Mouse (Mus musculus): Measurements from ENCODE around the gene Inpp5a. TPM values are rescaled to one million over a fixed set of nuclear protein-coding genes. Genes with fewer than 3 reads are reported as not detected.

Gene Inpp5a
- polyA plus RNA-seq, 1 experiment from 2014 or later: 17.7 TPM

DNA sequence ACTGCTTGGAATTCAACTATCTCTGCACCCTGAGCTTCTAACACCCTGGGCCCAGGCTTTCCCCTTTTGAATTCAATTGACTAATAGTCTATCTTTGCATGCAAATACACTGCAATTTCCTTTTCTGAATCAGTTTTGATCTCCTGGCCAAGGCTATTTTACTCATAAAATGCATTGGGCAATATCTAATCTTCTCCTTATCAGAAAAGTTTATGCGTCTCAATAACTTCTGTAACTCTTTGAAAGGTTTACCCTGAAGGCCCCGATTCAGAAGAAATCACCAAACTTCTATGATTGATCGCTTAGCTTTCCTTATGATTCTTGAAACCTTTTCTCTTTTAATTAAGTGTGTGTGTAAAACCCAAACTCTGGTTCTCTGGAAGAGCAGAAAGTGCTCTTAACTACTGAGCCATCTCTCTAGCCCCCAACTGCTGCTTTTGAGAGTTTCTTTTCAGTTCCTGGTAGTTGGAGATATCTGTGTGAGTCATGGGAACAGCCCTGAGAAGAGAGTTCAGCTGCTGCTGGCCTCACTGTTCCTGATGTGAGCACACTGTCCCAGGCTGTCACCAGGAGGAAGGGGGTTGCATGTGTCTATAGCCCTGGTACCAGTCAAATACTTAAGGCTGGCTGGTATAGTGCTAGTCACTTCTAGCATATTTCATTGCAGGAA is 27.9 kb upstream of the Inpp5a start:
- Histone ChIP-seq H3K4me2 (replicated peaks; ENCODE audit: low read depth, low read length) (no peak overlapping the region), H3K36me3 (ENCODE audit: insufficient read depth, low read length) (no peaks in the 10 kb centered on the region), H3K27ac (ENCODE audit: low read length) (no peak overlapping the region), H3K4me1 (ENCODE audit: insufficient read depth, low read length) (peaks cover 31% of the 10 kb centered on the region), H3K9ac (replicated peaks; ENCODE audit: low read length) (no peak overlapping the region), H3K9me3 (ENCODE audit: low read length) (no peaks in the 10 kb centered on the region), H3K27me3 (ENCODE audit: insufficient read depth, low read length) (no peaks in the 10 kb centered on the region), H3K4me3 (ENCODE audit: low read length) (no peak overlapping the region)
- no peak for ATAC-seq (ENCODE audit: low FRiP score, low TSS enrichment)
- WGBS: 81% methylated on average over 3 of the region's 3 CpGs

- ATAC-seq (ENCODE audit: low FRiP score, low TSS enrichment): no peak
These were observed 27.1 kb upstream of the Inpp5a start for GRCm38 (mm10) chr7:139361799-139362198.

GRCm38 (mm10) chr7:139362514-139362913 is 26.4 kb upstream of the Inpp5a start:
- no peak for ATAC-seq (ENCODE audit: low FRiP score, low TSS enrichment)
- Histone ChIP-seq H3K4me1 (ENCODE audit: insufficient read depth, low read length) (peaks cover 34% of the 10 kb centered on the region), H3K9me3 (ENCODE audit: low read length) (no peaks in the 10 kb centered on the region), H3K27ac (ENCODE audit: low read length) (no peak overlapping the region), H3K9ac (replicated peaks; ENCODE audit: low read length) (no peak overlapping the region), H3K36me3 (ENCODE audit: insufficient read depth, low read length) (no peaks in the 10 kb centered on the region), H3K27me3 (ENCODE audit: insufficient read depth, low read length) (no peaks in the 10 kb centered on the region), H3K4me3 (ENCODE audit: low read length) (no peak overlapping the region), H3K4me2 (replicated peaks; ENCODE audit: low read depth, low read length) (no peak overlapping the region)
- 89% methylated on average over 3 of the region's 3 CpGs for WGBS

More at GRCm38 (mm10) chr7:139361799-139362198, 27.1 kb upstream of the Inpp5a start:
- H3K4me3 ChIP-seq (ENCODE audit: low read length): no peak overlapping the region
- no peak overlapping the region for H3K27ac ChIP-seq (ENCODE audit: low read length)
- no peak overlapping the region for H3K9ac ChIP-seq (replicated peaks; ENCODE audit: low read length)
- 89% methylated on average over 5 of the region's 5 CpGs for WGBS
- H3K27me3 ChIP-seq (ENCODE audit: insufficient read depth, low read length): no peaks in the 10 kb centered on the region
- no peaks in the 10 kb centered on the region for H3K36me3 ChIP-seq (ENCODE audit: insufficient read depth, low read length)
- H3K9me3 ChIP-seq (ENCODE audit: low read length): no peaks in the 10 kb centered on the region
- no peak overlapping the region for H3K4me2 ChIP-seq (replicated peaks; ENCODE audit: low read depth, low read length)
- peaks cover 34% of the 10 kb centered on the region for H3K4me1 ChIP-seq (ENCODE audit: insufficient read depth, low read length)

DNA sequence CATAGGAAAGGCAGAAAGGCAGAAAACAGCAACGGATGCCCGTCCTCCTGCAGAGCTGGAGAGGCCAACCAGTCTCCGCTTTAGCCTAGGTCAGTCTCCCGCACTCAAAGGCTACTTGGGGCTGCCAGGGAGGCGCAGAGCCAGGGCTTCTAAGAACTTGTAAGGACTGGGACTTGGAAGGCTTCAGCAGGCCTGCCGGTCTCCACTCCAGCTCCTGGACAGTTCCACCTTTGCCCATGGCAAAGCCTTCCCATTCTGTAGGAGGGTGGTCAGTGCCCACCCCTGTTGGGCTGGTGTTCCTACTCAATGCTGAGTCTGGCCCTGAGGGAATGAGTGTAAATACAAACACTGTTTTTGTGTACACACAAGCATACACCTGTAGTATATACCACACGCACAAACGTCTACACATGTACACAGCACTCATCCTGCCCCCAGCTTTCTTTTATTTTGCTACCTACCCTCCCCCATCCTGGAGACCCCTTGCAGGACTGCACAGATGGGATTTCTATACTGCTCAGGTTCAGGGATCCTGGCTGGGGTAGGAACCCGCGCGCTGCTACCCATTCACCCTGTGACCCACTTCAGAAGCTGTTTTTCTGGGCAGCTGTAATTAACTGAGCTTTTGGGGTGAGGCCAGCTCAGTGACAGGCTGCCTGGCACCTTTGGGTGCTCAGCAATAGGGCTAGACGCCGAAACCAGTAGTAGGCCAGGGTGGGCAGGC is 25.5 kb upstream of the Inpp5a start:
- peak; percentile 36 for ATAC-seq (ENCODE audit: low FRiP score, low TSS enrichment)
- H3K4me3 ChIP-seq (ENCODE audit: low read length): no peak overlapping the region
- peak overlapping the region; percentile 81 for H3K27ac ChIP-seq (ENCODE audit: low read length)
- WGBS: 54% methylated on average over 13 of the region's 13 CpGs
- no peaks in the 10 kb centered on the region for H3K27me3 ChIP-seq (ENCODE audit: insufficient read depth, low read length)
- no peaks in the 10 kb centered on the region for H3K9me3 ChIP-seq (ENCODE audit: low read length)
- H3K36me3 ChIP-seq (ENCODE audit: insufficient read depth, low read length): no peaks in the 10 kb centered on the region
- peaks cover 36% of the 10 kb centered on the region for H3K4me1 ChIP-seq (ENCODE audit: insufficient read depth, low read length)
- peak overlapping the region; percentile 20; the same call in 1 of the 2 replicates for H3K4me2 ChIP-seq (replicated peaks; ENCODE audit: low read depth, low read length)
- H3K9ac ChIP-seq (replicated peaks; ENCODE audit: low read length): peak overlapping the region; percentile 49; the same call in 1 of the 2 replicates

- H3K9me3 ChIP-seq (ENCODE audit: low read length): no peaks in the 10 kb centered on the region
- peak; percentile 78 for ATAC-seq (ENCODE audit: low FRiP score, low TSS enrichment)
- peaks cover 42% of the 10 kb centered on the region for H3K4me1 ChIP-seq (ENCODE audit: insufficient read depth, low read length)
- H3K4me3 ChIP-seq (ENCODE audit: low read length): no peak overlapping the region
- peak overlapping the region; percentile 81 for H3K27ac ChIP-seq (ENCODE audit: low read length)
- 7% methylated on average over 9 of the region's 9 CpGs for WGBS
- no peaks in the 10 kb centered on the region for H3K27me3 ChIP-seq (ENCODE audit: insufficient read depth, low read length)
- H3K36me3 ChIP-seq (ENCODE audit: insufficient read depth, low read length): no peaks in the 10 kb centered on the region
- peak overlapping the region; percentile 49 for H3K9ac ChIP-seq (replicated peaks; ENCODE audit: low read length)
- peak overlapping the region; percentile 20 for H3K4me2 ChIP-seq (replicated peaks; ENCODE audit: low read depth, low read length)
These were observed 24.8 kb upstream of the Inpp5a start for GRCm38 (mm10) chr7:139364005-139364557.

GRCm38 (mm10) chr7:139364936-139365830 is 23.7 kb upstream of the Inpp5a start:
- H3K9ac ChIP-seq (replicated peaks; ENCODE audit: low read length): peak overlapping the region; percentile 49
- H3K4me2 ChIP-seq (replicated peaks; ENCODE audit: low read depth, low read length): no peak overlapping the region
- H3K27ac ChIP-seq (ENCODE audit: low read length): peak overlapping the region; percentile 81
- no peaks in the 10 kb centered on the region for H3K9me3 ChIP-seq (ENCODE audit: low read length)
- no peaks in the 10 kb centered on the region for H3K36me3 ChIP-seq (ENCODE audit: insufficient read depth, low read length)
- no peak overlapping the region for H3K4me3 ChIP-seq (ENCODE audit: low read length)
- ATAC-seq (ENCODE audit: low FRiP score, low TSS enrichment): no peak; the same call in 1 of the 2 replicates
- WGBS: 67% methylated on average over 13 of the region's 13 CpGs
- H3K4me1 ChIP-seq (ENCODE audit: insufficient read depth, low read length): peaks cover 42% of the 10 kb centered on the region
- no peaks in the 10 kb centered on the region for H3K27me3 ChIP-seq (ENCODE audit: insufficient read depth, low read length)

- no peaks in the 10 kb centered on the region for H3K27me3 ChIP-seq (ENCODE audit: insufficient read depth, low read length)
- no peak for ATAC-seq (ENCODE audit: low FRiP score, low TSS enrichment)
- WGBS: 84% methylated on average over 3 of the region's 3 CpGs
- H3K9ac ChIP-seq (replicated peaks; ENCODE audit: low read length): no peak overlapping the region
- H3K4me1 ChIP-seq (ENCODE audit: insufficient read depth, low read length): peaks cover 42% of the 10 kb centered on the region
- H3K36me3 ChIP-seq (ENCODE audit: insufficient read depth, low read length): no peaks in the 10 kb centered on the region
- H3K4me2 ChIP-seq (replicated peaks; ENCODE audit: low read depth, low read length): no peak overlapping the region
- H3K4me3 ChIP-seq (ENCODE audit: low read length): no peak overlapping the region
- no peaks in the 10 kb centered on the region for H3K9me3 ChIP-seq (ENCODE audit: low read length)
- peak overlapping the region; percentile 81; the same call in 1 of the 2 replicates for H3K27ac ChIP-seq (ENCODE audit: low read length)
These were observed 22.8 kb upstream of the Inpp5a start for GRCm38 (mm10) chr7:139366131-139366530.

GRCm38 (mm10) chr7:139366549-139366948 is 22.4 kb upstream of the Inpp5a start:
- Histone ChIP-seq H3K27me3 (ENCODE audit: insufficient read depth, low read length) (no peaks in the 10 kb centered on the region), H3K36me3 (ENCODE audit: insufficient read depth, low read length) (no peaks in the 10 kb centered on the region), H3K27ac (ENCODE audit: low read length) (peak overlapping the region; percentile 41; the same call in 1 of the 2 replicates), H3K4me3 (ENCODE audit: low read length) (no peak overlapping the region), H3K9me3 (ENCODE audit: low read length) (no peaks in the 10 kb centered on the region), H3K4me2 (replicated peaks; ENCODE audit: low read depth, low read length) (no peak overlapping the region), H3K9ac (replicated peaks; ENCODE audit: low read length) (no peak overlapping the region), H3K4me1 (ENCODE audit: insufficient read depth, low read length) (peaks cover 42% of the 10 kb centered on the region)
- 62% methylated on average over 4 of the region's 4 CpGs for WGBS
- no peak for ATAC-seq (ENCODE audit: low FRiP score, low TSS enrichment)

DNA sequence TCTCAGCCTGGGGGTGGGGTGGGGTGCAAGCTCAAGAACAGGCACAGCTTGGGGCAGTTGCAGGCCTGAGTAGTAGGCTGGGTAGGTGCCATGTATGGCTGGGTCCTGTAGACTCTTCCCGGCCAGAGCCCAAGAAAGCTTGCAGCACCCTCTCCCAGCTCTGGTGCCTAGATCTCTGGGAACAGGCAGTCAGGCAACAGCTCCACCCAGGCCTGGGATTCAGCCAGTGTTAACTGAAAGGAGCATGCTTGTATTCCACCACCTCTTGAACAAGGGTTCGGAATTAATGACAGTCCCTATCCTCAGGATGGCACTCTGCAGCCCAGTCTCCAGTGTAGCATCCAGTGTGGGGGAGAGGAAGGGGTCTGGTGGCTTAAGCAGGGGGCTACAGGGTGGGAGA is 20.7 kb upstream of the Inpp5a start:
- no peaks in the 10 kb centered on the region for H3K36me3 ChIP-seq (ENCODE audit: insufficient read depth, low read length)
- H3K4me1 ChIP-seq (ENCODE audit: insufficient read depth, low read length): peaks cover 38% of the 10 kb centered on the region
- H3K9me3 ChIP-seq (ENCODE audit: low read length): no peaks in the 10 kb centered on the region
- no peak overlapping the region for H3K4me2 ChIP-seq (replicated peaks; ENCODE audit: low read depth, low read length)
- WGBS: 91% methylated on average over 2 of the region's 2 CpGs
- H3K9ac ChIP-seq (replicated peaks; ENCODE audit: low read length): peak overlapping the region; percentile 42; the same call in 1 of the 2 replicates
- no peaks in the 10 kb centered on the region for H3K27me3 ChIP-seq (ENCODE audit: insufficient read depth, low read length)
- no peak overlapping the region for H3K4me3 ChIP-seq (ENCODE audit: low read length)
- peak overlapping the region; percentile 83 for H3K27ac ChIP-seq (ENCODE audit: low read length)
- ATAC-seq (ENCODE audit: low FRiP score, low TSS enrichment): no peak

All from kidney, embryonic 16.5 days (tissue).